Mouse (Mus musculus) embryonic facial prominence, embryonic 13.5 days (tissue): Measurements from ENCODE around the gene Gm5737. TPM values are rescaled to one million over a fixed set of nuclear protein-coding genes. Genes with fewer than 3 reads are reported as not detected.
A peak's percentile ranks its signal among the peaks of the same experiment; 100 is the strongest.

Experiments used
- ATAC-seq: fragments of 200-750 bp; cut with Nextera tagmentation; 2 replicates; pipeline ENCODE4 v1.8.0; 2017; ENCODE audit warnings: low read depth; ENCODE audit not compliant: insufficient number of reproducible peaks, insufficient read depth, low FRiP score, low TSS enrichment
- H3K27ac ChIP-seq: fragments of 300-500 bp; sonication (generic); 2 replicates; pipeline ENCODE4 v1.5.1; 2015; ENCODE audit warnings: moderate library complexity, mild to moderate bottlenecking, inconsistent platforms
- H3K27me3 ChIP-seq: fragments of 300-500 bp; sonication (generic); 2 replicates; pipeline ENCODE4 v1.6.1; 2015; ENCODE audit warnings: mild to moderate bottlenecking, inconsistent platforms
- H3K36me3 ChIP-seq: fragments of 300-500 bp; sonication (generic); 2 replicates; pipeline ENCODE4 v1.6.1; 2015; ENCODE audit warnings: mild to moderate bottlenecking, inconsistent platforms
- H3K4me1 ChIP-seq: fragments of 300-500 bp; sonication (generic); 2 replicates; pipeline ENCODE4 v1.6.1; 2015; ENCODE audit warnings: inconsistent platforms
- H3K4me2 ChIP-seq: fragments of 300-500 bp; sonication (generic); 2 replicates; pipeline ENCODE4 v1.6.1; 2015; ENCODE audit warnings: moderate library complexity, mild to moderate bottlenecking, inconsistent platforms
- H3K4me3 ChIP-seq: fragments of 300-500 bp; sonication (generic); 2 replicates; pipeline ENCODE4 v1.5.1; 2015; ENCODE audit warnings: mild to moderate bottlenecking, inconsistent platforms
- H3K9ac ChIP-seq: fragments of 300-500 bp; sonication (generic); 2 replicates; pipeline ENCODE4 v1.6.1; 2015; ENCODE audit warnings: mild to moderate bottlenecking, inconsistent platforms
- H3K9me3 ChIP-seq: fragments of 300-500 bp; sonication (generic); 2 replicates; pipeline ENCODE4 v1.6.1; 2016; ENCODE audit warnings: inconsistent platforms
- WGBS: fragments of 180-500 bp; shearing (Covaris S2); methylation state at CpG from one replicate; pipeline ENCODE4 v1.1.7; 2015; ENCODE audit warnings: mixed read lengths; 5-methylcytosine and 5-hydroxymethylcytosine counted together
- polyA plus RNA-seq: library from polyadenylated mRNA; unstranded; fragments of >200 nt; fragmentation: Nextera tagmentation; extraction: Ambion mirVana; gene quantifications from 2 replicates; pipeline ENCODE4 v1.2.1, GENCODE M21; 2015

Gene Gm5737
- polyA plus RNA-seq, 1 experiment from 2014 or later = not detected

DNA sequence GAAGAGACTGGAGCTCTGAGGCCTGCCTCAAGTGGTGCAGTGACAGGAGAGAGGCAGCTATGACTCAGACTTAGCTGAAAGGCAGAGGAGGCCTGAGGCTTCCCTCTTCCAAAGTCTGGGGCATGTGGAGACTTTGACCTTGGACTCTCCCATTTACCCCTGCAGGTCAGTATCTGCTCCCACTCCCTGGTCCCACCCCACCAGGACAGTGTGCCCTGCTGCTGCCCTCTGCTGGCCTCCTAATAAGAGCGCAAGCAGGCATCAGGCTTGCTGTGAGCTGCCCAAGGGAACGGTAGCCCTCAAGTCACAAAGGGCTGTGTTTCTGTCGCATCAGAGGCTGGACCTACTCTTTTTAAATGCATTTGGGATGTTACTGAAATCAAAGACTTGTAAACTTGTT lies 14.2 kb downstream of the Gm5737 start:
- no peak overlapping the region for H3K4me2 ChIP-seq
- H3K36me3 ChIP-seq = no peaks in the 10 kb centered on the region
- H3K9ac ChIP-seq = no peak overlapping the region
- no peaks in the 10 kb centered on the region for H3K9me3 ChIP-seq
- H3K27ac ChIP-seq = no peak overlapping the region
- WGBS = 12% methylated on average over 3 of the region's 3 CpGs
- H3K4me3 ChIP-seq = no peak overlapping the region
- peaks cover 15% of the 10 kb centered on the region for H3K27me3 ChIP-seq
- H3K4me1 ChIP-seq = peaks cover 10% of the 10 kb centered on the region; the same call in 1 of the 2 replicates
- ATAC-seq = no peak

DNA sequence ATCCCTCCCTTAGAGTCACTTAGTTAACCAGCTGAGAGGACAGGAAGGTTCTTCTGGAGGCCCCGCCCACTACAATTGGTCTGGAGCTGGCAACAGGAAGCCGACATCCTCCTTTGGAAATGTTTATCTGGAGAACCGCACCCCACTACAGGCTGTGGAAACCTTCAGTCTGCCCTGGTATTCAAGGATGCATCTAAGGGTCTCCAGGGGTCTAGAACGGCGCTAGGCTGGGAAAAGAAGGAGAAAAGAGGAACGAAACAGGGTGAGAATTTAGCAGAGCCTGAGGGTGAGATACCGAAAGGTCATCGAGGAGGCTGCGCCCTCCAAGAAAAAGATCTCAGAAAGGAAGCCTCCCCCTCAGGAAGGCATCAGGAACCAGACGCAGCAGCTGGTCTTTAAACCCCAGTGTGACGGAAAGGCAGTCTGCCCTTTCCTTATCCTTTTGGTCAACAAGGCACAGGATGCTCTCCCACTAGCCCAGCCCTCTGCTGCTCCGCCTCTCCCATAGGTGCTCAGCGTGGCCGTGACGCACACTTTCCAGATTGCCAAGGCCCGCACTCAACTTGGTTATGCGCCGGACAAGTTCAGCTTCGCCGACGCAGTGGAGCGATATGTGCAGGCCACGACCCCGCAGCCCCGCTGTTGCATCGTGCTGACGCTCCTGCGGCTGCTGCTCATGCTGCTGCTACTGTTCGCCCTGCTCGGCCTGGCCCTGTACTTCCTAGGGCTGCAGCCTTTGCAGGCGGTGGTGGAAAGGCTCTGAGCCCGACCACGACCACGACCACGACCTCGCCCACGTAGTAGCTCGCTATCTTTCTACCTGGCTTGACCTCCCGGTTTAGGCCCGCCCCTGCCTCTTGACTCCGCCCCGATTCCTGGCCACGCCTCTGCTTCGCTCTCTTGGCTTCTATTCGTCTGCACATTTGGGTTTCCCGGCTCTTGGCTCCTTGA lies 18.5 kb downstream of the Gm5737 start:
- Histone ChIP-seq H3K9ac (peak overlapping the region; percentile 75), H3K36me3 (no peaks in the 10 kb centered on the region), H3K27me3 (peaks cover 15% of the 10 kb centered on the region), H3K4me2 (peak overlapping the region; percentile 92), H3K27ac (peak overlapping the region; percentile 45; the same call in 1 of the 2 replicates), H3K9me3 (no peaks in the 10 kb centered on the region), H3K4me3 (peak overlapping the region; percentile 70), H3K4me1 (peaks cover 16% of the 10 kb centered on the region)
- peak; percentile 40; the same call in 1 of the 2 replicates for ATAC-seq
- under 1% methylated on average over 46 of the region's 46 CpGs for WGBS

DNA sequence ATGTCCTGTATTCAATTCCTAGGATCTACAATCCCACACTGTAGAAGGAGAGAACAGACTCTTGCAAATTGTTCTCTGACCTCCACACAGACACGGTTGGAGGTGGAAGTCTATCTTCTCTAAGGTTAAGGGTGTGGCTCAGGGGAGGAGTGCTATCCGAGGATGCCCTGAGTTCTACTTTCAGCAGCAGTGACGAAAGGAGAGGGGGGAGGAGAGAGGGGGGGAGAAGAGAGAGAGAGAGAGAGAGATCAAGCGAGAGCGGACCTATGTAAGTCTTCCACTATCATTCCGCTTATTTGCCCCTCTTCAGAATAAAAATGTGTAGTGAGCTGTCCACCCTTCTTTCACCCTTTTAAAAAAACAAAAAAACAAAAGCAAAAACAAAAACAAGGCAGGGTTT lies 22.3 kb downstream of the Gm5737 start:
- no peak for ATAC-seq
- H3K27me3 ChIP-seq = peaks cover 8% of the 10 kb centered on the region
- no peaks in the 10 kb centered on the region for H3K36me3 ChIP-seq
- H3K4me2 ChIP-seq = peak overlapping the region; percentile 62
- peak overlapping the region; percentile 63 for H3K4me3 ChIP-seq
- 0 out of 2 replicates have a peak overlapping the region, but pooled peaks have one; percentile 52 for H3K27ac ChIP-seq
- H3K9me3 ChIP-seq = no peaks in the 10 kb centered on the region
- 45% methylated on average over 6 of the region's 6 CpGs for WGBS
- H3K9ac ChIP-seq = peak overlapping the region; percentile 54
- H3K4me1 ChIP-seq = peaks cover 23% of the 10 kb centered on the region

DNA sequence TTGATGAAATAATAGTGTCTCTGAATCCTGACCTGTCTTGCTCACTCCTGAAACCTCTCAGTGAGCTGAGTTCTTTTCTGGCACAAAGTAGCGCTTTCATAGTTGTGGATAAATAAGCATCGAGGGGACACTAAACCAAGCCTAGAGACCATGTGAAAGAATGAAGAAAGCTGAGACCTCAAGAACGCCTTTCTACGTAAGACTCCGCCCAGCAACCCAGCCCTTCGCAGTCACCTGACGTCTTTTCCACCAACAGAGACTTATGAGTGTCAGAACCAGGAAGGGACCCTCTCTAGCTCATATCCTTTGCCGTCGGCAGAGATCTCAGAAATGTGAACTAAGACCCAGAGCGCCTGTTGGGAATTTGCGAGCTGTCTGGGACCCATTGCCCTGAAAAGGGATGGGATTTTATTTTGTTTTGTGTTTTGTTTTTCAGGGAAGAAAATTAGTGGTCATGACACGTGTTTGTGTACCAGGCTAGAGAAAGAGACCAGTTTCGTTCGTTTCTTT lies 22.8 kb downstream of the Gm5737 start:
- 6% methylated on average over 14 of the region's 14 CpGs for WGBS
- Histone ChIP-seq H3K36me3 (no peaks in the 10 kb centered on the region), H3K9ac (peak overlapping the region; percentile 54), H3K27ac (peak overlapping the region; percentile 52; the same call in 1 of the 2 replicates), H3K27me3 (peaks cover 3% of the 10 kb centered on the region), H3K4me2 (peak overlapping the region; percentile 62), H3K4me1 (peaks cover 23% of the 10 kb centered on the region), H3K9me3 (no peaks in the 10 kb centered on the region), H3K4me3 (peak overlapping the region; percentile 63)
- ATAC-seq = peak; percentile 81

DNA sequence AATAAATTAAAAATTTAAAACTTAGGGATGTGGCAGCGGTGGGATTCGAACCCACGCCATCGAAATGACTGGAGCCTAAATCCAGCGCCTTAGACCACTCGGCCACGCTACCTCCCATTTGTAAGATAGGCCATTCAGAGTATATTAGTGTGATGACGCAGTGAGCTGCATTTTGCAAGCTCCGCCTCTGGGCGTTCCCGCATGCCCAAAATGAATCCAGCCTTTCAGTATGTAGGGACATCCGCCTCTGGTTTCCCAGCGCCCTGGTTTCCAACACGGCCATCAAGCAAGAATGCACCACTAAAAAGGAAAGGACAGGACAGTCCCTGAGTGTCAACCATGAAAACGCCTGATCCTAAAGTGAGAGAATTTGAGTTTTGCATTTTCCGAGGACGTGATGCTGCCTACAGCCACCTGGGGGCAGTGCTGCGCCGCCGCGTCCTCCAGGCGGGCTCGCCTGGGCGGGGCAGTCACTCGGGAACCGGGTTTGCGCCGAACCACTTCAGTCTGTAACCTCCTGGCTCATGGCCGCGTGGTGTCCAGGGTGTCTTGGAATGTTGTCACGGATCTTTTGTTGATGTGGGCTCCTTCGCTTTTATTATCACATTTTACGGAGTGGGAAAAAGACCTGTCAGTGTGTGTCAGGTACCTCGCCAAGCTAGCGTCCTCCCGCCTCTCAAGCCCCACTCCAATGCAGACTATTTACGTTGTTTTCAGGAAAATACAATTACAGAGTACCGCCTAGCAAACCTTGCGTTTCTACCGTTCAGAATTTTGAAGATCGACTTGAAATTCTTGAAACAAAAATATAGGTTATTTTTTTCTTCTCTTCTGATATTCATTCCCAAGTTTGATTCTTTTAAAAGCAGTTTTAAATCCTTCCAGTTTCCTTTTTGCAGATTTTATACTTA lies 23.5 kb downstream of the Gm5737 start:
- H3K4me2 ChIP-seq = peak overlapping the region; percentile 62
- ATAC-seq = peak; percentile 82
- no peaks in the 10 kb centered on the region for H3K27me3 ChIP-seq
- H3K4me3 ChIP-seq = peak overlapping the region; percentile 63
- H3K27ac ChIP-seq = peak overlapping the region; percentile 51
- 1% methylated on average over 41 of the region's 41 CpGs for WGBS
- H3K9ac ChIP-seq = peak overlapping the region; percentile 69
- no peaks in the 10 kb centered on the region for H3K9me3 ChIP-seq
- H3K4me1 ChIP-seq = peaks cover 15% of the 10 kb centered on the region
- H3K36me3 ChIP-seq = no peaks in the 10 kb centered on the region

DNA sequence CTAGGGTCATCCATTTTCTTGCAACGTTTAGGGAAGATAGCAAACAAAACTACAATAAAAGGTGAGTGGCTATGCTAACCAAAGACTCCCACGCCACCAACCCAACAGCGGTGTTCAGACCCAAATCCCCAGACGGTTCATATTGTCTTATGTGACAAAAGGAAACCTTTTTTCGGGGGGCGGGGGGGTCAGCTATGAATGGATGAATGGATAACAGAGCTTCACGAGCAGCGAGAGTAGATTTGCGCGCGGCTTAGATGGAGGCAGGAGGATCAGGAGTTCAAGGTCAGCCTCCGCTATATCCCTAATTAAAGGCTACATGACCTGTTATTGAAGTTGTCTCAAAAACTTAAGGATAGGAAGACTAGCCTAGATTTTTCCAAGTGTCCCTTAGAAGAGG lies 24.2 kb downstream of the Gm5737 start:
- no peaks in the 10 kb centered on the region for H3K27me3 ChIP-seq
- no peak for ATAC-seq

DNA sequence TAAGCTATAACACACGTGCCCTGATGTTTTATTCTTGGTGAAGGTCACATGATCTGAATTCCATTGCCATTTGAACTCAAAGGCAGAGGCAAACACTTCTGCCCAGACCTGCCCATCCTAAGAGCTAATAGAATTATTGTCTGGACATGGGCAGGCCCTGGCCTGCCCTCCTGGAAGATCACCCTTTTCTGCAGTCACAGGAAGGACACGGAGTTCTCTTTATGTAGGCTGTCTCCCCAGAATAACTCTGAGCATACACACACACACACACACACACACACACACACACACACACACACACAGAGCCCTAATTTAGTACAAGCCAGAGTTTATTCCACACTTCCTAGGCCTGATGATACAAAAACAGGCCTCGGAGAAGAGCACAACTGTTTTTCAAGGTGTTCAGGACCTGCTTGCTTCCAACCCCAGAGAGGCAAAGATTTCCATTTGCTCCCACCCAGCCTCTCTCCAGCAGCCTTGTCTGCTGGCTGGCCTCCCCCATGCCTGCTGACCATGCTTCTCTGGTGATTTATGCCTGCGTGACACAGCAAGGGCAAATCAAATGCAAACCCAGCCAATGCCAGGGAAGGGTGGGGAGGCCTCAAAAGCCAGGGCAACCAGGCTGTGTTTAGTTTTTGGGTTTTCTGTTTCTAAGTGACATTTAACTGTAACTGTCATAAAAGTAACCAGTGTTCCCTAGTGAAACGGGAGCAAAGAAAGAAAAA lies 26.4 kb downstream of the Gm5737 start:
- 71% methylated on average over 5 of the region's 5 CpGs for WGBS
- H3K27ac ChIP-seq = peak overlapping the region; percentile 56; the same call in 1 of the 2 replicates
- no peaks in the 10 kb centered on the region for H3K36me3 ChIP-seq
- no peak overlapping the region for H3K9ac ChIP-seq
- no peak overlapping the region for H3K4me3 ChIP-seq
- H3K4me2 ChIP-seq = no peak overlapping the region
- H3K27me3 ChIP-seq = no peaks in the 10 kb centered on the region
- peaks cover 11% of the 10 kb centered on the region; the same call in 1 of the 2 replicates for H3K4me1 ChIP-seq
- ATAC-seq = no peak
- H3K9me3 ChIP-seq = no peaks in the 10 kb centered on the region

More for the DNA sequence above, 24.2 kb downstream of the Gm5737 start:
- H3K27ac ChIP-seq = peak overlapping the region; percentile 51; the same call in 1 of the 2 replicates
- no peaks in the 10 kb centered on the region for H3K36me3 ChIP-seq
- no peaks in the 10 kb centered on the region for H3K9me3 ChIP-seq
- WGBS = 4% methylated on average over 12 of the region's 12 CpGs
- H3K4me1 ChIP-seq = peaks cover 13% of the 10 kb centered on the region
- H3K4me2 ChIP-seq = peak overlapping the region; percentile 62
- peak overlapping the region; percentile 62; the same call in 1 of the 2 replicates for H3K9ac ChIP-seq
- peak overlapping the region; percentile 63 for H3K4me3 ChIP-seq

DNA sequence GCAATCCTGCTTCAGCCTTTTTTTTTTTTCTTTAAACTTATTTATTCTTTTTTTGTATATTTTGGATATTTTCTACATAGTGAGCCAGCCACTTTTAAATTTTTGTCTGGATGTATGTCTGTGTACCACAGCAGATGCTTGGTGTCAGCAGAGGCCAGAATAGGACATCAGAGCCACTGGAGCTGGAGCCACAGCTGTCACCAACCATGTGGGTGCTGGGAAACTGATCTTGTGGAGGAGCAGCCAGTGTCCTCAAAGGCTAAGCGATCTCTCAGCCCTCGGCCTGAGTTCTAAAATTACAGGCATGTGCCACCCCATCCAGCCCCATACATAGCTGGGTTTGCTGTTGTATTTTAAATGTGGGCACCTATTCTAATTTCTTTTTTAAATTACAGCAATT lies 27.6 kb downstream of the Gm5737 start:
- peaks cover 18% of the 10 kb centered on the region for H3K4me1 ChIP-seq
- no peak overlapping the region for H3K27ac ChIP-seq
- H3K36me3 ChIP-seq = no peaks in the 10 kb centered on the region
- ATAC-seq = no peak
- H3K4me3 ChIP-seq = no peak overlapping the region
- H3K27me3 ChIP-seq = no peaks in the 10 kb centered on the region
- no peaks in the 10 kb centered on the region for H3K9me3 ChIP-seq
- no peak overlapping the region for H3K9ac ChIP-seq
- 63% methylated on average over 2 of the region's 2 CpGs for WGBS
- H3K4me2 ChIP-seq = no peak overlapping the region

DNA sequence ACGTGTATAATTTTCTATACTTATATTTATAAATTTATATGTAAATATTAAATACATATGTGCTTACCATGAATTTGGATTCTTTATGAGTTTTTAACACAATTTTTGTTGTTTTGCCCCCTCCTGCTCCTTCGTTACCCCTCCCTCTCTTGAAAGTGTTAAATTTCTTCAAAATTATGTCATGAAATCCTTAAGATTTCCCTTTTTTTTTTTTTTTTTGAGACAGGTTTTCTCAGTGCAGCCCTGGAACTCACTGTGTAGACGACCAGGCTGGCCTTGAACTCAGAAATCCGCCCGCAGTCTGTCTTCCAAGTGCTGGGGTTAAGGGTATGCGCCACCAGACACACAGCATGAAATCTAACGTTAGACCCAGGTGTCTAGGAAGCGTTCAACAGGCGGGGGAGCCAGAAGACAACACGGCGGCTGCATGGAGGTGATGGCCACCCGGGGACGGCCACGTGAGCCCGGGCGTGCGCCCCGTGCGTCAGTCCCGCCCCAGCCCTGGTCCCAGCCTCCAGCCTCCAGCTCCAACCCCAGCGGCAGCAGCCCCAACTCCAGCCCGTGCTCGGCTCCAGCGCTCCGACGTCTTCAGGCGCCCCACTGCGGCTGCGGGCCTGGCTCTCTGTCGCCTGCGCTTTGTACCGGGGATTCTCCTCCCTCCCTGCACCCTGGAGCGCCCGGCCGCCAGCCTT lies 30.3 kb downstream of the Gm5737 start, which contains the start of gene Eef2k:
TSS of gene Eef2k (plus strand) at position 487 of the 692 bp plus-strand sequence.
- 3% methylated on average over 35 of the region's 35 CpGs for WGBS
- peak; percentile 92 for ATAC-seq

DNA sequence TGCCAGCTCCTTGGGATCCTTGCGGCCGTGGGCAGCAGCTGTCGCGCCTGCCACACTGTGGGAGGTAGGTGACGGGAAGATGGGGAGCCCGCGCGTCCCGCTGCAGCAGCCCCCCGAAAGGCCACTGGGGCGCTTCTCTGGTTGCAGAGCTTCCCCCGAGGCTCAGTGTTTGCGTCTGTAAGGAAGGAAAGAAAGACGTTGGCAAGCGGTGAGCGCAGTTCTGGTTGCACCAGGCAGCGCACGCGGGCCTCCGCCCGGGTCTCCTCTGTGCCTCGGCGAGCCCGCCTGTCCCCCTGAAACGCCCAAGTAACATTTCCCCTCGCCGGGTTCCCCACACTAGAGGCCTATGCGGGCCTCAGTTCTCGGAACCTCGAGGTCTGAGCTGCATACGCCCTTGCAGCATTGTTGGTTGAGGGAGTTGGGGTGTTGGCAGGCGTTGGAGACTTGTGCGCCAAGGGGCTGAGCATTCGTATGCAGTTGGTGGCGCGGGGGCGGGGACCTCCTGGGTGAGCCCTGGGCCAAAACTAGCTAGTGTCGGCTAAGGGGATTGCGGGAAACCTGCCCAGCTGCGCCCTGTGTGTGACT lies 31.0 kb downstream of the Gm5737 start:
- H3K27me3 ChIP-seq = no peaks in the 10 kb centered on the region
- no peaks in the 10 kb centered on the region for H3K9me3 ChIP-seq
- peak overlapping the region; percentile 86 for H3K9ac ChIP-seq
- H3K36me3 ChIP-seq = no peaks in the 10 kb centered on the region
- H3K27ac ChIP-seq = peak overlapping the region; percentile 98
- peak overlapping the region; percentile 78 for H3K4me2 ChIP-seq
- WGBS = under 1% methylated on average over 40 of the region's 40 CpGs
- peak overlapping the region; percentile 81 for H3K4me3 ChIP-seq
- peaks cover 24% of the 10 kb centered on the region for H3K4me1 ChIP-seq
- peak; percentile 68 for ATAC-seq

More for the DNA sequence above, 30.3 kb downstream of the Gm5737 start, which contains the start of gene Eef2k:
- Histone ChIP-seq H3K27me3 (no peaks in the 10 kb centered on the region), H3K4me1 (peaks cover 24% of the 10 kb centered on the region), H3K27ac (peak within 1 kb of the TSS; percentile 98), H3K36me3 (no peaks in the 10 kb centered on the region), H3K9ac (peak within 1 kb of the TSS; percentile 86), H3K4me3 (peak within 1 kb of the TSS; percentile 81), H3K4me2 (peak within 1 kb of the TSS; percentile 78), H3K9me3 (no peaks in the 10 kb centered on the region)
